Mouse (Mus musculus): ENCODE results near the gene Top2b.

- TF ChIP-seq CTCF (IDR thresholded peaks at IDR 0.05; ENCODE audit: insufficient read depth, low read length) (no peak), POLR2A (IDR thresholded peaks at IDR 0.05; ENCODE audit: borderline replicate concordance, extremely low read depth, low read depth, low read length) (no peak)
Observed at GRCm38 (mm10) chr14:16432550-16432949, 67.6 kb downstream of the Top2b start.
